Mouse (Mus musculus) heart, embryonic 16.5 days (tissue): ENCODE measurements around the gene Ryr2. TPM values are rescaled to one million over a fixed set of nuclear protein-coding genes. Genes with fewer than 3 reads are reported as not detected.
A peak's percentile ranks its signal among the peaks of the same experiment; 100 is the strongest.

Experiments used
- ATAC-seq: fragments of 200-750 bp; cut with Nextera tagmentation; replicated peaks from 2 replicates; pipeline ENCODE4 v1.8.0; 2017; ENCODE audit warnings: moderate number of reproducible peaks; ENCODE audit not compliant: insufficient read depth, low FRiP score; ENCODE audit errors: extremely low read depth
- H3K27ac ChIP-seq: fragments of 300-500 bp; sonication (generic); 2 replicates; pipeline ENCODE4 v1.5.1; 2014; ENCODE audit warnings: mild to moderate bottlenecking, low read length, control low read depth, moderate library complexity
- H3K27me3 ChIP-seq: fragments of 300-500 bp; sonication (generic); 2 replicates; pipeline ENCODE4 v1.6.1; 2014; ENCODE audit warnings: low read length, mixed read lengths; ENCODE audit not compliant: control insufficient read depth, insufficient read depth
- H3K36me3 ChIP-seq: fragments of 300-500 bp; sonication (generic); 2 replicates; pipeline ENCODE4 v1.6.1; 2014; ENCODE audit not compliant: control insufficient read depth, insufficient read depth
- H3K4me1 ChIP-seq: fragments of 300-500 bp; sonication (generic); 2 replicates; pipeline ENCODE4 v1.6.1; 2014; ENCODE audit warnings: low read length, mixed read lengths; ENCODE audit not compliant: control insufficient read depth, insufficient read depth
- H3K4me2 ChIP-seq: fragments of 300-500 bp; sonication (generic); 2 replicates; pipeline ENCODE4 v1.6.1; 2014; ENCODE audit warnings: low read depth, mild to moderate bottlenecking, control low read depth, low read length
- H3K4me3 ChIP-seq: fragments of 300-500 bp; sonication (generic); 2 replicates; pipeline ENCODE4 v1.5.1; 2014; ENCODE audit warnings: mild to moderate bottlenecking, control low read depth, low read length
- H3K9ac ChIP-seq: fragments of 300-500 bp; sonication (generic); 2 replicates; pipeline ENCODE4 v1.6.1; 2014; ENCODE audit warnings: low read length, control low read depth
- H3K9me3 ChIP-seq: fragments of 300-500 bp; sonication (generic); replicated peaks from 2 replicates; pipeline ENCODE4 v1.6.1; 2016; ENCODE audit warnings: low read length; ENCODE audit not compliant: control insufficient read depth
- WGBS: fragments of 180-500 bp; shearing (Covaris S2); extraction: QIAGEN DNeasy Blood & Tissue Kit; methylation state at CpG from one replicate; pipeline ENCODE4 v1.1.7; 2014; 5-methylcytosine and 5-hydroxymethylcytosine counted together
- polyA plus RNA-seq: library from polyadenylated mRNA; unstranded; fragments of >200 nt; fragmentation: Nextera tagmentation; extraction: Ambion mirVana; gene quantifications from 2 replicates; pipeline ENCODE4 v1.2.1, GENCODE M21; 2015

The Ryr2 gene
- polyA plus RNA-seq, 1 experiment from 2014 or later: 31.5 TPM

DNA sequence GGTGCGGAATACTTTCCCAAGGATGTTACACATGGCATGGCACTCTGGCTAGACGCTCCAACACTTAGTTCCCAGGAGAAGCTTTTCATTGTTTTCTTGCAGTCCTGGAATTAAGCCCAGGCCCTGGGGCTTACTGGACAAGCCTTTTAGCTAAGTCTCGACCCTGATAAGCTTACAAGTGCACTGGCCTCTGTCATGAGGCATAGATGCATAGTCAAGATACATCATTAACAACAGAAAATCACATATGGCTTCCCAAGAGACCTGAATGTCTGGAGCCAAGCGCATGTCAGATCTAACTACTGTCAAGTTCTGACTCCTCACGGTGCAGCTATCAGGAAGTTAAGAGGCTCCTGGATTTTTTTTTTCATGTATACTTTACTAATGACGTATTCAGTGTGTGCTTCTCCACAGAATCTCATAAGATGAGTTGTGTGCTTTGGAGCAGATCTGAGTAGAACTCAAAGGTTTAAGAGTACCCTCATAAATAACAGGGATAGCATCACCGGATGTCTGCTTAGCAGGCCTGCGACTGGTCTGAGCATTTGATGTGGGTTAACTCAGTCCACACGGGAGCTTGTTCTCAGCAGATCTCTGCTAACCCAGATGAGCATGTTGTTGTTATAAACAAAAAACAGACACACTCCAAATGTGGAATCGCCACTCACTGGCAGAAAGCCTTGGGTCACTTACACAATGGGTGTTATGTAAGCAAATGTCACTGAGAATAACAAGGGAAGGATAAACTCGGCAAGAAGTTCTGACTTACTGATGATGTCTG is 179.8 kb downstream of the Ryr2 start:
- no peak overlapping the region for H3K9ac ChIP-seq
- H3K4me3 ChIP-seq: no peak overlapping the region
- no peak overlapping the region for H3K4me2 ChIP-seq
- H3K9me3 ChIP-seq: no peaks in the 10 kb centered on the region
- 47% methylated on average over 11 of the region's 11 CpGs for WGBS
- peaks cover 19% of the 10 kb centered on the region for H3K4me1 ChIP-seq
- H3K27me3 ChIP-seq: no peaks in the 10 kb centered on the region
- no peaks in the 10 kb centered on the region for H3K36me3 ChIP-seq
- peak overlapping the region; percentile 11; the same call in 1 of the 2 replicates for H3K27ac ChIP-seq
- ATAC-seq: no peak

DNA sequence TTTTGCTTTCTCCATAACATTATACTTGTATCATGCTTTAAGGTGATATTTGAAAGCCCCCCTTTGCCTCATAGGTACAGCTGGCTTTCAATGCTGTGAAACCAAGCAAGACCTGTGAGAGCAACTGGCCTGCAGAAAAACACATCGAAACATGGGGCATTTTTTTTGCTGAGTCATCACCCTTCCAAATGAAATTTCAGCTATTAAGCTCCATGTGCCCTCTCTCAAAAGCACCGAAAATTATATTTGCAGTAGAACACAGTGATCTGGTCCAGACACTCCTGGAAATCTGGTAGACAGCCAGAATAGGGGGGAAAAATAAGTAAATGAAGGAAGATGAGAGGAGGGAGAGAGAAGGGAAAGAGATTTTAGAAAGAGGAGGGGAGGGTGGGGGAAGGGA is 180.5 kb downstream of the Ryr2 start:
- no peaks in the 10 kb centered on the region for H3K36me3 ChIP-seq
- no peak overlapping the region for H3K4me3 ChIP-seq
- H3K27ac ChIP-seq: no peak overlapping the region
- H3K4me2 ChIP-seq: no peak overlapping the region
- 83% methylated on average over 2 of the region's 2 CpGs for WGBS
- H3K27me3 ChIP-seq: no peaks in the 10 kb centered on the region
- H3K4me1 ChIP-seq: peaks cover 19% of the 10 kb centered on the region
- no peak for ATAC-seq
- no peaks in the 10 kb centered on the region for H3K9me3 ChIP-seq
- H3K9ac ChIP-seq: no peak overlapping the region

DNA sequence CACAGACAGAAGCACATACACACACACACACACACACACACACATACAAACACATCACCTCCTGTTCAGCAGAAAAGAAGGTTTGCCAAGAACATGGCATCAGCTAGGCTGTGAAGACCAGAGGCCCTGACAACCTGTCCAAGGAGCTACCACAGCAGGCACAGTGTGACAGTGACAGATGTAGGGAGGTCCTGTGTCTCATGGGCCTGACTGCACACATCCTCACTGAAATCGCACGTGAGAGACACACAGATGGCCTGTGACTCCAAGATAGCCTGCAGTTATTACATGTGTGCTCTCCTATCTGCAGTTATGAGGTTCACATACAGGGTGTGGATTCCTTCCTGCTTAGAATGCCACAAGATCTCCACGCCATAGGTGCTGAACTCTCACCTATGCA is 182.0 kb downstream of the Ryr2 start:
- WGBS: 80% methylated on average over 3 of the region's 3 CpGs
- ATAC-seq: no peak
- no peak overlapping the region for H3K4me2 ChIP-seq

DNA sequence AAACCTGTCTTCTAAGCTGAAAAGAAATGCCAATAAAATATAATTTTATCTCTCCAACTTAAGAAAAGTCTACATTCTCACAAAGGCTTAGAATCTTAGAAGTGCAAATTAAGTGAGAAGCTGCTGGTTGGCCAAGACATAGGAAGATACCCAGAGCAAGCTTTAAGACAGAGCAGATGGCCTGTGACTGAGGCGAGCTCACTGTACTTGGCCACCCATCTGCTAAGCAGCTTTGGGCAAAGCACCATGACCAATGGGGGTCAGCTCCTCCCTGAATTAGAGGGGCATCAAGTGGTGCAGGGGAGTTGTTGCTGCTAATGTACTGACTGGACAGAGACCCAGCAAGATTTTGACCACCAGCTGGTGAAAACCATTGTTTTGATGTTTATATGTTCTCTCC is 186.2 kb downstream of the Ryr2 start:
- Histone ChIP-seq H3K36me3 (no peaks in the 10 kb centered on the region), H3K27me3 (no peaks in the 10 kb centered on the region), H3K27ac (no peak overlapping the region), H3K4me2 (no peak overlapping the region), H3K9ac (no peak overlapping the region), H3K4me3 (no peak overlapping the region), H3K4me1 (peaks cover 5% of the 10 kb centered on the region), H3K9me3 (no peaks in the 10 kb centered on the region)
- 89% methylated on average over 1 of the region's 1 CpGs for WGBS
- ATAC-seq: no peak

More for the DNA sequence above, 182.0 kb downstream of the Ryr2 start:
- H3K9me3 ChIP-seq: no peaks in the 10 kb centered on the region
- peaks cover 19% of the 10 kb centered on the region for H3K4me1 ChIP-seq
- no peaks in the 10 kb centered on the region for H3K36me3 ChIP-seq
- H3K27ac ChIP-seq: no peak overlapping the region
- H3K4me3 ChIP-seq: no peak overlapping the region
- H3K27me3 ChIP-seq: no peaks in the 10 kb centered on the region
- no peak overlapping the region for H3K9ac ChIP-seq

DNA sequence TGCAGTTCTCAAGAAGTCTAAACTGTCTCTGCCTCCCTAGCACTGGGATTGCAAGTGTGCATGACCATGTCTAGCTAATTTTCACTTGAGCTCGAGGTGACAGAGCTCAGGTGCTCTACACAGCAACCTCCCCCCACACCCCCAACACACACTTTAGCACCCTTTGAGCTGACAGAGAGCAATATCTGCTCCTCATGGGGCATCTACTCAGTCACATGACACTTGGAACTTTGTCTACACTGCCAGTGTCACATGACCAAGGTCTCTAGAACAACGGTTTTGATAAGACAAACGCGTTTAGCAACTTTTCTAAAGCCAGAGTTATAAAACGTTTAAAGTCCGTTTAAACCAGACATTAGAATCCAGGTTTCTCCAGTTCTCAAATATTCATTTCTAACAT is 187.3 kb downstream of the Ryr2 start:
- no peaks in the 10 kb centered on the region for H3K9me3 ChIP-seq
- H3K27ac ChIP-seq: no peak overlapping the region
- H3K4me3 ChIP-seq: no peak overlapping the region
- WGBS: 74% methylated on average over 6 of the region's 6 CpGs
- no peak overlapping the region for H3K4me2 ChIP-seq
- peaks cover under 1% of the 10 kb centered on the region for H3K4me1 ChIP-seq
- H3K27me3 ChIP-seq: no peaks in the 10 kb centered on the region
- H3K9ac ChIP-seq: no peak overlapping the region
- ATAC-seq: no peak
- no peaks in the 10 kb centered on the region for H3K36me3 ChIP-seq

DNA sequence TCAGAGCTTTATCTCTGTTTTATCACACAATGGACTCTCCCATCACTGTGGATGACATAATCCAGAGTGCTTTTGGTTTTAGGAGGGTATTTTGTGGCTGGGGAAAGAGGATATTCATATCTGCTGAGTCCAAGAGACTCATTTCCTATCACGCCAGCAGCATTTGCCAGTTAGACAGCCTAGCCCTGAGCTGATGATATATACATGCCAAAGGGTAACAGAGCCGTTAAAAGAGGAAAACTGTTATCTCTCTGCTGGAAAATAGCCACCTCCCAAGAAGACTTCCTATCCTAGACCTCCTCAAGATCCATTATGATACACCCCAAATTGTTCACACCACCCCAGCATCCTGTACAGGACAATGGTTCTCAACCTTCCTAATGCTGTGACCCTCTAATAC is 191.1 kb downstream of the Ryr2 start:
- no peak overlapping the region for H3K4me2 ChIP-seq
- H3K4me1 ChIP-seq: no peaks in the 10 kb centered on the region; the same call in 1 of the 2 replicates
- ATAC-seq: no peak
- WGBS: 20% methylated on average over 2 of the region's 2 CpGs
- H3K36me3 ChIP-seq: no peaks in the 10 kb centered on the region
- H3K9ac ChIP-seq: no peak overlapping the region
- no peak overlapping the region for H3K27ac ChIP-seq
- H3K27me3 ChIP-seq: no peaks in the 10 kb centered on the region
- no peaks in the 10 kb centered on the region for H3K9me3 ChIP-seq
- H3K4me3 ChIP-seq: no peak overlapping the region

DNA sequence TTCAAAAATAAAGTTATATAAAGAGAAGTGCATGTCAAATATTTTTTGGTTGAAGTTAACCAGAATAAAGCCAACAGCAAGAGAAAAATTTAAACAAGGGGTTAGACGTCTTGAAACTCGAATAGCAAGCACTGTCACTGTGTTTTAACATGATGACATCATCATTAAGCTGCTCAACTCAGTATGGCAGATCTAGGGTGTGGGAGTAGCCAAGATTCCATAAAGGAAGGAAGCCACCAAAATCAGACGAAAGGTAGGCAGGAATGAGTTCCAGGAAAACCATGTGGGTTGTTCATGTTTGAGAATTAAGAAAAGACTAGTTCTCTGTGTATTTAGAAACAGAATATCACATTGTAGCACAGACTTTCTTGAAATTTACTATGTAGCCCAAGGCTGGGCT is 192.1 kb downstream of the Ryr2 start:
- H3K9ac ChIP-seq: no peak overlapping the region
- no peaks in the 10 kb centered on the region for H3K27me3 ChIP-seq
- no peaks in the 10 kb centered on the region for H3K9me3 ChIP-seq
- WGBS: 64% methylated on average over 3 of the region's 3 CpGs
- H3K4me3 ChIP-seq: no peak overlapping the region
- no peak for ATAC-seq
- no peak overlapping the region for H3K27ac ChIP-seq
- H3K4me2 ChIP-seq: no peak overlapping the region
- no peaks in the 10 kb centered on the region for H3K36me3 ChIP-seq
- H3K4me1 ChIP-seq: peaks cover 3% of the 10 kb centered on the region; the same call in 1 of the 2 replicates

DNA sequence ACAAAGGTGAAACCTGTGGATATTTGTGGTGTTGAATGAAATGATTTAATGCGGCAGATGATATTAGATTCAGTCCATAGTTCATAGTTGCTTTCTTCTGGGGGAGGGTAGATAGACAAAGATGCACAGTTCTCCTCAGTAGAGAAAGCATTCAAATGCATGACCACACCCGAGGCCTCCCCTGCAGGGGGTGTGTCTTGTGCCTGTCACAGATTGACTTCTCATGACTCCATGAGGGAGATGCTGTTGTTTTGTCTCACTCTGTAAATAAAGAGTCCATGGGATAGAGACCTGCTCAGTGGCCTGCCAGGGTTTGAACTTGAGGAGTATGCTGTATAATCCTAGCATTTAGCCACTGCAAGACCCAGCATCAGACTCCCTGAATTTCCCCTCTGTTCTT is 194.5 kb downstream of the Ryr2 start:
- Histone ChIP-seq H3K4me1 (peaks cover 13% of the 10 kb centered on the region), H3K4me3 (no peak overlapping the region), H3K9ac (no peak overlapping the region), H3K27me3 (no peaks in the 10 kb centered on the region), H3K9me3 (no peaks in the 10 kb centered on the region), H3K27ac (no peak overlapping the region), H3K36me3 (no peaks in the 10 kb centered on the region), H3K4me2 (no peak overlapping the region)
- no peak for ATAC-seq
- 75% methylated on average over 2 of the region's 2 CpGs for WGBS

DNA sequence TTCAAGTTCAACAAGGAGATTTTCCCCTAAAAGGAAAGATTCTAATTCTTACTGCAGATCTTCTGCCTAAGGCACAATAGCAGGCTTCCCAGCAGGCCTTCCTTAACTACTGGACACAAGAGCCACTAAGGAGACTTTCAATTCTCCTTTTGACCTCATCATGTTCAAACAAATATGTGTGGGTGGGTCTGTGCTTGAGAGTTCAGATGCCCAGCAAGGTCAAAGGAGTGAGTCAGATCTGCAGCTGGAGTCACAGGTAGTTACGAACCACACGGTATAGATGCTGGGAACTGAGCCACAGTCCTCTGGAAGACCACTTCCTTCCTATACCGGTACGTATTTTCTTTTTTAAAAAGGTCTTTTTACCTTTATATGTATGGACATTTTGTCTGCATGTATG is 198.6 kb downstream of the Ryr2 start:
- H3K4me2 ChIP-seq: no peak overlapping the region
- no peaks in the 10 kb centered on the region for H3K36me3 ChIP-seq
- peaks cover 18% of the 10 kb centered on the region for H3K4me1 ChIP-seq
- H3K9me3 ChIP-seq: no peaks in the 10 kb centered on the region
- H3K9ac ChIP-seq: no peak overlapping the region
- WGBS: 73% methylated on average over 4 of the region's 4 CpGs
- H3K4me3 ChIP-seq: no peak overlapping the region
- H3K27me3 ChIP-seq: no peaks in the 10 kb centered on the region
- no peak for ATAC-seq
- H3K27ac ChIP-seq: no peak overlapping the region
